Mouse (Mus musculus): ENCODE data around the gene Mis18a.

The Mis18a gene

DNA sequence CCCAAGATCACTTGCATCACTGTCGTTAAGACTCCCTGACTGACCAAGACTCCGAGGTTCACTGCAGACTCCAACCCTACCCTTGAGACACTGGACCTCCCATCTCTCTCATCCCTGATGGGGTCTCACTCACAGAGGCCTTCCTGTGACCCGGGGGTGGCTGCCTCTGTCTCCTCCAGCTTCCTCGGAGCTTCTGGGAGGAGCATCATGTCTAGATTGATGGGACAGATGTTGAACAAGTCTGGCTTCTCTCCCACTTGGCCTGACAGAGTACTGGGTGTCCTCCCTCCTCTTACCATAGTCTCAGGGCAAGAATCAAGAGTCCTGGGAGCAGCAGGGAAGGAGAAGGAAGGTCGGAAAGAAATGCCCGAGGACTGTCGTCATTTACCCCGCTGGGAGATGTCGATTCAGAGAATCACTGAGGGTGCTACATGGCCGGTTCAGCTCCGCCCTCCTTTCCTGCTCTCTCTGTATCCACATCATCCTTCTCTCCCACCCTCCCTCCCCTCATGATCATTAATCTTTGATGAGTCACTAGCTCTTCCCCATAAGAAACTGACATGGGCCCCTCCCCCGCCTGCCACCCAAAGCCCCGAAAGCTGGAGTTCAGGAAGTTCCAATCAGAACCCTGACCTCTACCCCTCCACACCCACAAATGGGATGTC is 22.9 kb downstream of the Mis18a start:
- no peak for DNase-seq (ENCODE audit: low read depth, low spot score)

DNA sequence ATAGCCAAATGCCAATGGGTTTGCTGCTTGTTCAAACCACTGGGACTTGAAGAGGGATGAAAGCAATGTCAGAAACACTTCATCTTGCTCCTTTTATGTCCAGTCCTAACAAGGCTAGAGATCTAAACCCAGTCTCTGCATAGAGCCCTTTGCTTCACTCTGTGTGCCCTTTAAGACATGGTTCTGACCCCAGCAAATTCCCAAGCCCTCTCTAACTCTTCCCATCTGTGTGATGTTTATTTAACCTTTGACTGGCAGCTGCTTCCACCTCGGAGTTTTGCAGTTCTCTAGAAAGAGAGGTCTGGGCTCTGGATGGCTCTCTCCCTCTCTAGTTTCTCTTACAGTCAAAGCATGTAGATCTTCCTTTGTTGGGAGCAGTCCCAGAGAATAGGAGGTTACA is 23.6 kb downstream of the Mis18a start:
- DNase-seq (ENCODE audit: low read depth, low spot score) = no peak

DNA sequence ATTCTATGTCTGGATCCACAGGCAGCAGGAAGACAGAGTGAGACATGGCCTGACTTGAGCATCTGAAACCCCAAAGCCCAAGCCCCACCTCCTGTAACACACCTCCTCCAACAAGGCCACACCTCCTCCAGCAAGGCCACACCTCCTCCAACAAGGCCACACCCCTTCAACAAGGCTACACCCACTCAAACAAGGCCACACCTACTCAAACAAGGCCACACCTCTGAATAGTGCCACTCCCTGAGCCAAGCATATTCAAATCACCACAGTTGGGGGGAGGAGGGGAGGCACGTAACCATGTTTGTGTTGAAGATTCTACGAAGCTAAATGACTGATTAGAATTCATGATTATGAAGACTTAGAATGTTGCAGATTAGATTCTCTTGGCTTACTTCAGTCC is 25.7 kb downstream of the Mis18a start:
- no peak for DNase-seq (ENCODE audit: low read depth, low spot score)

DNA sequence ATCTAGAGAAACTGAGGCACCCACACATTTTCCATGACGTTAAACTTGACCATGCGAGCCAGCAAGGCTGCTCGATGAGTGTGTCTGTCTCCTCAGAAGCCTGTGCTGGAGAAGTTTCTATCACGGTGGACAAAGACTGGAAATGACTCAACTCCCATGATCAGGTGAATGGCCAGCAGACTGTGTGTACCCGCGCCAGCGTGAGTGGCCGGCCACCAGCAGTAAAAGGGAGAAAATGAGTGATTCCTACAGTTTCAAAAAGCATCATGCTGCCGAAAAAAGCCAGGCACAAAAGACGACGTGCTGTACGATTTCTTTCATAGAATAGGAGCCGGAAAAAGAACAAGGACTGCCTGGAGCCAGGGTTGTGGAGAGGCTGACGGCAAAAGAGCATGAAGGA is 27.8 kb downstream of the Mis18a start:
- no peak for DNase-seq (ENCODE audit: low read depth, low spot score)

DNA sequence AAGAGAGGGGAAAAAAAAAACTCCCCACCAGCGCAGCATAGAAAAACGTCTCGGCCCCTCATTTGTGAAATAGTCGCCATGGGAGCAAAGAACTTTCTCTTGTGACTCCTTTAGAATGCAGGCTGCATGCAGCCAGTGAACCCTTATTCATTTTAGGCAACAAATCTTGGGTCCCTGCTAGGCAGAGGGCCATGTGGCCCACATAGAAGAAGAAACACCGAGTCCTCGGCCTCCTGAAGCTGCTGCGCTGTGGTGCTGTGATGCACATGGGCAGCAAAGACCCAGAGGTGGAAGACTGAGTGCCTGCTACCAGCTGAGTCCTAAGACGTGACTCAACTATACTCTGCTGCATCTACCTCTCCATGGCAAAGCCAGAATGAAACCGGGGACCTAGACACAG is 30.9 kb downstream of the Mis18a start:
- DNase-seq (ENCODE audit: low read depth, low spot score) = no peak

DNA sequence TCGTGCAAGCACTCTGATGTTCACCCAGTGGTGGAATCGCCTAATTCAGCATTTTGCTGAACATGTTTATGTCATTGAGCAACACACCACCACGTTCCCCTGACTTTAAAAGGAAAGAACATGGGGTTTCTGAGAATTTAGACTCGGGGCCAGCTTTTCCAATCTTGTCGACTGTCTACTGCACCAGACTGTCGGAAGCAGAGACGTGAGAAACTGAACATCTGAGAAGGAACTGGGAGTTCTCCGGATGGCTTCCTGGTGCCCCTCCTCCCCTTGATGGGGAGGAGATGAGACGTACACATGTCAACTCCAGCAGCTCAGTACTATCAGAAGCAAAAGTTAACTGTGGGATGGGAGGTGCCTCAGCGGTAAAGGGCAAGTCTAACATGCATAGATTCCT is 32.1 kb downstream of the Mis18a start:
- DNase-seq (ENCODE audit: low read depth, low spot score) = no peak

DNA sequence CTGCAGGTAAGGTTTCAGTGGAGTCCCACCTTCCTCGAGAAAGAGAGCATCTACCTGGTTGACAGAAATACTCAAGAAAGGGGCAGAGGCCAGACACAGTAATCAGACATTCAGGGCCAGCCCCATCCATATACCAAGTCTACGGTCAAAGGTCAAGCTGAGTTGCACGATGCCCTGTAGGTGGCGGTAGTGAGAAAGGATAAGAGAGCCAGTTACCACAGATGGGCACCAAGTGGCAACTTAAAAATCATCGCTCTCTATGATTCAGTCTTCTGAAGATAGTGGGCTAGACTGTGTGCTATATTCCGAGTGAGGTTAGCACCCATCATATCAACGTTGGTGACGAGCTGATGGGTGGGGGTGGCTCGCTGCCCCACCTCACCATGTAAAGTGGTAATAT is 32.5 kb downstream of the Mis18a start:
- DNase-seq (ENCODE audit: low read depth, low spot score) = peak; percentile 77

DNA sequence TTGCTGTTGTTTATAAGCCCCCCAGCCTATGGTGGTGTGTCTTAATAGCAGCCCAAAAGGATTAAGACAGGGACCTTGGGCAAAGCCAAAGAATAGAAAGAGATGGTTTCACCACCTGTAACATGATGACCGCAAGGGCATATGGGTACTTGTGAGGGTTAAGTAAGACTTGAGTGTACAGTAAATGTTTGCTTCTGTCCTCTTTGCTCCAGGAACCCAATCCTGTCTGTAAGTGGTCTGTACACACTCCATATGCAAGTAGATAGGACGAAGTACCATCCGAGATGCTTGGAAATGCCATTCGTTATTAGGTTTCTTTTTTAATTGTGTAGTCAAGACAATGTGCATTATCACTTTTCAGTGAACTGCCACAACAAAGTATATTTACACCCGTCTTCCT is 33.6 kb downstream of the Mis18a start:
- no peak for DNase-seq (ENCODE audit: low read depth, low spot score)

DNA sequence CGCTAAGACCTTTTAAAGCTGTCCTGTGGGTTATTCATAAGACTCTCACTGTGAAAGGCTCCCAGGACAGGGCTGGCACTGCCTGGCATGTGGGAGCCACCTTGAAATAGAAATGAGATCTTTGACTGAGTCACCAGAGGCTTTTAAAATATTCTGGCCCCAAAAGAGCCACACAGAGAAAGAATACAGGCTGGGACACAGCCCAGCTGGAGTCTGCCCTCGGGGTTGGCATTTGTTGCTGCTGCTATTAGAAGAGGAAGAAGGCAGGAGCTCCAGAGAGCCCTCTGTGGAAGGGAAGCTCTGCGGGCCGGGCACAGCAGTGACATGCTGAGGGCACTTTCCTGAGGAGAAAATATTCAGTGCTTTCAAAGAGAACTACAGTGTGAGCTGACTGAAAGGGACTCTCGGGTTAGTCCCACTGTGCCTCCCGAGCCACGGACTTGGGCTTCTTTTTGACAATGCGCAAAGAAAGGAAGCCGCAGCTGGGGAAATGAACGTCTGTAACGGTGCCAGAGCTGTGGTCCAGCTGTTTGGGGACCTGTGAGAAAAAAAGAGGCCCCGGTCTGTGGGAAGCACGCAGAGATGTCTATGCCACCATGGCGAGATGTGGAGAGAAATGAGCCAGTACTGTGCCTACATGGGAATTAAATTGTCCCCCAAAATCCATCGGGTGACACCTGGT is 34.4 kb downstream of the Mis18a start:
- DNase-seq (ENCODE audit: low read depth, low spot score) = no peak

DNA sequence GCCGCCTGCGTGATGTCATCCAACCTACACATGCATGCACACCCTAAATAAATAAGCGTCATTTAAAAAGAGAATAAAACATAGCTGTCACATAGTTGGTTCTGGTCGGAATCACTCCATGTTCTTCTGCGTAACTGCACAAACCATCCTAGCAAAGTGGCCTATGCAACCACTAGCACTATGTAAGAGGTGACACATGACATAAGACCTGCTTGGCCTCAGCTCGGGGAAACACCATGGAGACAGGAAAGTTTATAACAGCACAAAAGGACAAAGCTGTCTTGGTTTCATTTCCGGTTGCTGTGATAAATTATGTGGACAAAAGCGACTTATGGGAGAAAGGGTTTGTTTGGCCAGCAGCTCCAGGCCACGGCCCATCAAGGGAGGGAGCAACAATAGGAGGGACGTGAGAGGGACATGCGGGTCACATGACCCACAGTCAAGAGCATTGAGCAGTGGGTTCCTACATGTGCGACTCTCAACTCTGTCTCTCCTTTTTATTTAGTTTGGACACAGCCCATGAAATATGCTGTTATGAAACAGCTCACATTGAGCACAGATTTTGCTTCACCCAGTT is 39.4 kb downstream of the Mis18a start:
- DNase-seq (ENCODE audit: low read depth, low spot score) = no peak

DNA sequence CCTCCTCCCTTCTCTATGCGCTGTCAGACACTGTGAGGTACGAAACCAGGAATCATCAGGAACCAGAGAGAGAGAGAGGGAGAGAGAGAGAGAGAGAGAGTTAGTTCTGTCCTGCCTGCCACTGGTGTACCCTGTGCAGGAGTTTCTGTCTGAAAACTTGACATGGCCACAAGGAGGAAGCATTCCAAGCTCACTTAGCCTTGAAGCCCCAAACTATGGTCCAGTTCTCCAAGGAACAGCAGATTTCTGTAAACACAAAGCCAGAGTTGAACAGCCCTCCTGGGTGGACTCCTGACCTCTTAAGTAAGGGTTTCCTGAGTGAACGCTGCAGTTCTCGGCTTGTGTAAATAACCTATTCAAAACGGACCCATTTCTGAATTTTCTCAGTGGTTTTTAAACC is 40.2 kb downstream of the Mis18a start:
- DNase-seq (ENCODE audit: low read depth, low spot score) = no peak

DNA sequence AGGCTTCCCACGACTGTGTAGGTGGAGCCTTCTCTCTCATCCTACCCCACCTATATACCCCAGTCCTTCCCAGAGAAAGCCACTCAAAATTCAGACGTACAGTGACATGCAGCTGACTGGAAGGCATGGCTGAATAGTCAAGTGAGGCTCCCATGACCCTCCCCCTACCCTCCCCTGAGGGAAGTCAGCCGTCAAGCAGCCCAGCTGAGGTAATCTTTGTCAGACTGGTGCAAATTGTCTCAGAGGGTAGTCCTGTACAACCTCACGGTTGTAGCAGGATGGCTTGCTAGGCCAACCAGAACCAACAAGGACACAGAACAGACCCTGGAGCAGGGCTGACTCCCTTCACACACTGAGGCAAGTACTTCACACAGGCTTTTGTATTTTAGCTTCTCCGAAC is 43.1 kb downstream of the Mis18a start:
- DNase-seq (ENCODE audit: low read depth, low spot score) = no peak

DNA sequence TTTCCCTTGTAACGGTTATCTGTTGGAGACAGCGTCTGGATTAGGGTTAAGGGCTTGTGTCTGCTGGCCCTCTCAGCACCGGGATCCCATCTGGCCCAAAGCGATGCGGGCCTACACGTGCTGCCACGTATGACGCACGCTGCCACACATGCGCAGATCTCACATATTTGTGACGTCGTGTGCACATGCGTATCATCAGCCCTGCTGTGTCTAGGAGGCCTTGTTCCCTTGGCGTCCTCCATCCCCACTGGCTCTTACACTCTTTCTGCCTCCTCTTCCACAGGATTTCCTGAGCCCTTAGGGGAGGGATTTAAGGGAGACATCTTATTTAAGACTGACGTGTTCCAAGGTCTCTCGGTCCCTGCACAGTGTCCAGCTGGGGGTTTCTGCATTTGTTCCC is 47.2 kb downstream of the Mis18a start:
- no peak for DNase-seq (ENCODE audit: low read depth, low spot score)

DNA sequence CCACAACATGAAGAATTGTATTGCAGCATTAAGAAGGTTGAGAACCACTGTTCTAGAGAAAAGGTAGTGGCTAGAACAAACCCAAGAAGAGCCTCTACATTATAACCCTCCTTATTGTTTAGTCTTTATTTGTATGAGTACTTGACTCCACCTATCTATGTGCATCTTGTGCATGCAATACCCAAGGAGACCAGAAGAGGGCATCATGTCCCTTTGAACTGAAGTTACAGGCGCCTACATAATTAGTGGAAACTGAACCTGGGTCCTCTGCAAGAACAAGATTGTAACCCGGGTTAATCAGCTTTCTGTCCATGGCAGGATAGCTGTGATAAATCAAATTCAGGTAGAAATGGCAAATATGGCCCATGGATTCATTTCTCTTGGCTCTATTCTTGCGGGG is 48.4 kb downstream of the Mis18a start:
- peak; percentile 27 for DNase-seq (ENCODE audit: low read depth, low spot score)

DNA sequence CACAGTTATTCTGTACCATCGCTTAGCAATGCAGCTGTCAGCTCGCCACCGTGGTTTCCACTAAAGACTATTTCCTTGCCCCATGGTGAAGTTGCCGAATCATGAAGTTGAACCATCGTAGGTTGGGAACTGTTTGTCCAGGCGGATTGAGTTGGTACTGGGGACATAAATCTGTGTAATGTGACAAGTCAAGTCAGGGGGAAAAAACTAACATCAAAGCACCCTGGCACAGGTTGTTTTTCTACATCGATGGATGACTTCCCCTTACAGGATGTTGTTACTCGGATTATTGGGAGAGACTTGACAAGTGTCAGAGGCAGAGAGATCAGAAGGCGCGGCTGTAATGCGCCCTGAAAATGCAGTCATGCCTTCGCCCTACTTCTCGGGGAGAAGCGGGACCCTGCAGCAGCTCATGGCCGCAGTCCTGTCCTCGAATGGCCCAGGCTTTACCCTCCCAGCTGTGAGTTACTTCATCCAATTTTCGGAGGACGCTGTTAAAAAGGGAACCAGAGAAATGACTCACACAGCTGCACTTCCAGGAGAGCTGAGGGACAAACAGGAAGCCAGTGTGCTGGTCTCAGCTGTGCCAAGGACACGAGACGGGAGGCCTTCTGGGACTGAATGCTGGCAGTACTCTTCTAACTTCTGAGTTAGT is 50.2 kb downstream of the Mis18a start:
- no peak for DNase-seq (ENCODE audit: low read depth, low spot score)

DNA sequence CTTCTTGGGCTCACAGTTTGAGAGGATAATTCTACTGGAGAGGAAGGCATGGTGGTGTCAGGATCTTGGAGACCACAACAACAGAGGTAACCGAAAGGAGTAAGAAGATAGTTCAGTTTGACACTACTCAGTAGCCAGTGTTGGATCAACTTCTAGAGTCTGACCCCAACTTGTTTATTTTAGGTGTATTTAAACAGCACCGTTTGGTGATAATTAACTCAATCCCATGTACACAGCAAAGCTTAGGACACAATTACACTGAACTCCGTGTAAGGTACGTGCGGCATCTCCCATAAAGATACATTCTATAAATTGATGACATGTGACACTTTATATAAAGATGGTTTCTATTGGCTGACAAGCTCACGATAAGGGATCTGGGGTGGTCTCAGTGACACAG is 52.6 kb downstream of the Mis18a start:
- DNase-seq (ENCODE audit: low read depth, low spot score) = no peak

DNA sequence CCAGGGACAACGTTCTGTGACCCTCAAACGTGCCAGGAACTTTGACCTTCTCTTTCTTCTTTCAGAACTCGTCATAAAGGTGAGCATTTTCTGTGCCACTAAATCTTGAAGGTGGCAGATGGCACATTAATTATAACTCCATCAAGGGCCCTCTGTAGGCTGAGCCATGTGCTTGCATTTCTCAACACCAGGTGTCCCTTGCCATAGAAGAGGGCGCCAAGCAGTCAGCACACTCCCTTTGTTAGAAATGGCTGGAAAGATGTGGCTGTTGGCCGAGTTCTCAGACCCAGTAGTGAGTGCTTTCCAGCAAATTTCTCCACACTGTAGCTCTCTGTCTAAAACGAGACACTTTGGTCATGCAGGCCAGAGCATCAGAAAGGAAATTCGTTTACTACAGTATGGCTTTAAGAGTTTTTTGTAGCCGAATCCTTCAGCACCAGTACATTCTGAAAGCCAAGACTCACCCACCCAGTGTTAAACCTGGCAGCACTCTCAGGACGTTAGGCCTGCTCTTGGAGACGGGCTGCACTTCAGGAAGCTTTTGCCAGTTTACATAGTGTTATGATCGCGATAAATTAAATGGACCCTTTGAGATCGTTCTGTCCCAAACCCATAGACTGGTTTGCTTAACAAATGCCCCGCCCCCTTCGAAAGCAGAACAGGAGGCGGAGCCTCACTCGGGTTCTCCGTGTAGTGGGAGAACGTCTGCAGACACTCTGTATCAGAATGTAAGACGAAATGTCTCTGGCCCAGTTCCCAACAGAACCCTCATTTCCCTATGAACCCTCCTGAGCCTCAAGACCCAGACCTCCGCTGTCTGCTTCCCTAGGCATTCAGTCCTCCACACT is 53.5 kb downstream of the Mis18a start:
- DNase-seq (ENCODE audit: low read depth, low spot score) = no peak
